Mouse (Mus musculus) heart, adult 9 months (tissue): ENCODE results near the gene Gm17542.
"Not testable (repeated sequence)": the region's sequence is repeated elsewhere in the genome, so short reads cannot be mapped to it uniquely, and the experiment has no call there.

Source experiments
- DNase-seq, 2 experiments: peaks; one replicate each; pipeline ENCODE4 v3.0.0; 2022; ENCODE audit warnings: low spot score in 2 of 2

Gm17542 gene

GRCm38 (mm10) chr10:58718110-58718509, at the start of gene Gm17542:
Gene Gm17542, minus strand, starts transcription at chr10:58718210.
- not testable (repeated sequence) for DNase-seq

GRCm38 (mm10) chr10:58739779-58740178, 21.8 kb upstream of the Gm17542 start:
- DNase-seq, result no peak

- DNase-seq, result no peak
Observed at GRCm38 (mm10) chr10:58738152-58738551, 20.1 kb upstream of the Gm17542 start.

- no peak for DNase-seq
Observed at GRCm38 (mm10) chr10:58714789-58715148, 3.2 kb downstream of the Gm17542 start.

GRCm38 (mm10) chr10:58713855-58714788, 3.9 kb downstream of the Gm17542 start:
- DNase-seq, result no peak

GRCm38 (mm10) chr10:58713225-58713624, 4.8 kb downstream of the Gm17542 start:
- DNase-seq, result no peak

- DNase-seq, result no peak
Observed at GRCm38 (mm10) chr10:58709021-58709420, 9.0 kb downstream of the Gm17542 start.

- DNase-seq, result no peak
Observed at GRCm38 (mm10) chr10:58700578-58700977, 17.4 kb downstream of the Gm17542 start.

GRCm38 (mm10) chr10:58700160-58700559, 17.9 kb downstream of the Gm17542 start:
- DNase-seq, result no peak

GRCm38 (mm10) chr10:58698955-58699354, 19.1 kb downstream of the Gm17542 start:
- no peak for DNase-seq

- no peak for DNase-seq
Observed at GRCm38 (mm10) chr10:58691051-58691450, 27.0 kb downstream of the Gm17542 start.

GRCm38 (mm10) chr10:58679298-58679697, 38.7 kb downstream of the Gm17542 start:
- no peak for DNase-seq

- peak; percentile 41 to 56 for DNase-seq
Observed at GRCm38 (mm10) chr10:58675533-58675932, 42.5 kb downstream of the Gm17542 start, which contains the start of gene Edar. Gene Edar, minus strand, starts transcription at chr10:58675654.

GRCm38 (mm10) chr10:58673278-58674061, 44.5 kb downstream of the Gm17542 start:
- DNase-seq, result peak; percentile 25 to 55

GRCm38 (mm10) chr10:58672557-58673277, 45.3 kb downstream of the Gm17542 start:
- no peak for DNase-seq

GRCm38 (mm10) chr10:58663868-58664267, 54.1 kb downstream of the Gm17542 start:
- DNase-seq, result peak; percentile 50 to 58
